Mouse (Mus musculus) right cerebral cortex, postnatal 4 days (tissue): ENCODE results near the gene Olfr286.
A peak's percentile ranks its signal among the peaks of the same experiment; 100 is the strongest.

Source experiments
- DNase-seq: peaks from one replicate; pipeline ENCODE4 v3.0.0-alpha.2; 2022

The Olfr286 gene

DNA sequence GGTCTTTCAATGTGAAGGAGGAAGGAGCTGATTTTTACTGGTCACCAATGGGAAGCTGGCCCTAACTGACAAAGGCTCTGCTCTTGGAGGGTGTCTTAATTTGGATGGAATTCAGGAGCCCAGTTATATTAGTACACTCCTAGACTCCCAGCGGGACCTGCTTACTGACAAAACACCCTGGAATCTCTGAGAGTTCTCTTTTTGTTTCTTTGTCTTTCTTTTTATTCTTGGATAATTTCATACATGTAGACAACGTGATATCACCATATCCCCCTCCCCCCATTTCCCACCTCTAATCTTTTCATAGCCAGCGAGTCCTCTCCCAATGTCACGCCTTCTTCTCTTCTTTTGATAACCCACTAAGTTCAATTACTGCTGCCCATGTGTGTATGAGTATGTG is at the start of gene Olfr286:
Olfr286 (minus strand) TSS at position 101 of the 400 bp plus-strand sequence.
- no peak for DNase-seq

- DNase-seq: no peak
Measured at GRCm38 (mm10) chr15:98257776-98258175, 23.5 kb upstream of the Olfr286 start.

DNA sequence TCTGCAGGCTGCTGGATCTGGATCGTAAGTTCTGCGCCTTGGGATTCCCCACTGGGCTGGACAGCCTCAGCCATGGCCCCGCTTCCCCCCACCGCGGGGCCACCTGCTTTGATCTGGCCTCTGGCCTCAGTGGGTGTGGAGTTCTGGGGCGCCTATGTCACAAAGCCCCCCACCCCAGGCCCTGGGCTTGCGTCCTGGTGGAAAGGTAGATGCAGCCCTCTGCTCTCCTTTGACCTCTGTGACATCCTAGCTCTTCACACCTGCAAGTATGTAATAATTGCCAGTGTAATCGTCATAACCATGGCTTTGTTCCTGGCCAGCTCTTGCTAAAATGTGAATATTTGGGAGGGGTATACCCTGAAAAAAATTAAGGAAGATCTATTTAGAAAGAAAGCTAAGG is 22.9 kb upstream of the Olfr286 start, which contains the start of gene H1fnt:
H1fnt (minus strand) TSS at position 101 of the 400 bp plus-strand sequence.
- no peak for DNase-seq

- no peak for DNase-seq
Measured at GRCm38 (mm10) chr15:98256271-98256670, 22.0 kb upstream of the Olfr286 start.

DNA sequence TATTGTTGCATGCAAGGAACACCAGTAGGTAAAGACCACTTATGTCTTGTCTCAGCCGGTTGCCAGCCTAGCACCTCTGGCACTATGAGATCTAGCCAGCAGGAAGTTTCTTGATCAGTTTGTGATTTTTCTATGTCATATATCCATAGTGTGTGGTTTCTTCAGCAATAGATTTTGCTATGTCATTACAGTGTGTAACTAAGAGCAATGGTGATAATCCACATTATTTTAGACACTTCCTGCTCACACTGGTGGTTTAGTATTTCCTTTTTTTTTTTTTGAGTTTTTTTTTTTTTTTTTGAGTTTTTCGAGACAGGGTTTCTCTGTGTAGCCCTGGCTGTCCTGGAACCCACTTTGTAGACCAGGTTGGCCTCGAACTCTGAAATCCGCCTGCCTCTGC is 1.2 kb upstream of the Olfr286 start:
- DNase-seq: no peak

DNA sequence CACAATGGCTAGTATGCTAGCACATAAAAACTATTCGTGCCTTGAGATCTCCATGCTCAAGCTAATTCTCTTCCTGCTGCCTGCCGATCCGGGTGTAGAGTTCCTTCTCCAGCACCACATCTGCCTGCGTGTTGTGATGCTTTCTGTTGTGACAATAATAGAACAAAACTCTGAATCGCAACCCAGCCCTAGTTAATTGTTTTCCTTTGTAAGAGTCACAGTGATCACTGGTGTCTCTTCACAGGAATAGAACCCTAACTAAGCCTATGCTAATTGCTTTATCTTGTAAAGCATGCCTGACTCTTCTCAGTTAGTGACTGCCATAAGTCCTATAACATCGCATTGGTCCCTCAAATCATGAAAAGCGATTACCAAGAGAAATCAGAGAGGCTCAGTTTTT is 8.2 kb downstream of the Olfr286 start:
- DNase-seq: no peak

DNA sequence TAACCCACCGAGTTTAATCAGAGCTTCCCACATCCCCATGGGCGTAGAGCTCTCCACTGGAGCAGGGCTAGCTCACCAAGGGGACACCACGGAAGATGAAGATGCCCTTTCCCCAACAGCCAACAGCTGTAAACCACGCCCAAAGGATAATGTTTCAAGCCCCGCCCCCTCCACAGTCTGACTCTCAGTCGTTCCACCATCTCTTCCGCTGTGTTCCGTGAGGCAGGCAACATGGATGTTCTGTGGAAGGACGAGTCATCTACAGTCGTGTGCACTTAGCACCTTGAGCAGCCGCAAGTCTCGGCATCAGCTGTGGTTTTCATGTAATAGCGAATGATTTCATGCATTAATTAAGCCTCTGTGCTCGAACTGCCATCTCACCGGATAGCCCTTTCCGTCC is 8.6 kb downstream of the Olfr286 start:
- DNase-seq: no peak

- no peak for DNase-seq
Measured at GRCm38 (mm10) chr15:98222377-98222776, 11.9 kb downstream of the Olfr286 start.

GRCm38 (mm10) chr15:98220877-98221276 is 13.4 kb downstream of the Olfr286 start, which contains the start of the genes Gm44579 and Olfr287:
TSS of gene Gm44579 (minus strand) at chr15:98220977.
TSS of gene Olfr287 (minus strand) at chr15:98221056.
- DNase-seq: no peak

DNA sequence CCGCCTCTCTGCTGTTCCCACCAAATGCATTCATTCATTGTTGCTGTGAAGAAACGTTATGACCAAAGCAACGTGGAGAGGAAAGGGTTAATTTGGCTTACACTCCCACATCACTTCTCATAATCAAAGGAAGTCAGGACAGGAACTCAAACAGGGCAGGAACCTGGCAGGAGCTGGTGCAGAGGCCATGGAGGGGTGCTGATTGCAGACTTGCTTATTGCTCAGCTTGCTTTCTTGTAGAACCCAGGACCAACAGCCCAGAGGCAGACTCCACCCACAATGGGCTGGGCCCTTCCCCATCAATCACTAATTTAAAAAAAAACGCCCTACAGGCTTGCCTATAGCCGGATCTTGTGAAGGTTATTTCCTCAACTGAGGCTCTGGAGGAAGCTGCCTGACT is 20.1 kb downstream of the Olfr286 start:
- no peak for DNase-seq

- DNase-seq: no peak
Measured at GRCm38 (mm10) chr15:98213336-98213870, 20.8 kb downstream of the Olfr286 start.

- DNase-seq: no peak
Measured at GRCm38 (mm10) chr15:98209676-98210075, 24.6 kb downstream of the Olfr286 start.

DNA sequence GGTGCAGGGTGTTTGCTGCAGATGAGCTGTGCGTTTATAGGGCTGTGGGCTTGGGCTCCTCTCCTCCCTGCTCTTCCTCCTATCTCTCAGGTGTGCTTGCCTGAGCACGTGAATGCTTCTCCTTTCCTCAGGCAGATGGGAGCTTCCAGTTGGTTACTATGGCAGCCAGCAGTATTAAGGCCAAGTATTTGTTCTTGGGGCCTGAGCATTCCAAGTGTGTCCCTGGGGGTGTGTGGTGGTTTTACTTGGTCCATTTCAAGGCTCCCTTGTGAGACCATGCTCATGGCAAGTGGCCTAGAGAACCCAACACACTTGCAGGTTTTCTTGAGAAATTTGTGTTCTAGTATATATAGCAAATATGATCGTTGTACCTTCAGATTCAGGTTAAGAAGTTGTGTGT is 38.8 kb downstream of the Olfr286 start, which contains the start of gene Olfr288:
Olfr288 (minus strand) TSS at position 101 of the 400 bp plus-strand sequence.
- DNase-seq: no peak

DNA sequence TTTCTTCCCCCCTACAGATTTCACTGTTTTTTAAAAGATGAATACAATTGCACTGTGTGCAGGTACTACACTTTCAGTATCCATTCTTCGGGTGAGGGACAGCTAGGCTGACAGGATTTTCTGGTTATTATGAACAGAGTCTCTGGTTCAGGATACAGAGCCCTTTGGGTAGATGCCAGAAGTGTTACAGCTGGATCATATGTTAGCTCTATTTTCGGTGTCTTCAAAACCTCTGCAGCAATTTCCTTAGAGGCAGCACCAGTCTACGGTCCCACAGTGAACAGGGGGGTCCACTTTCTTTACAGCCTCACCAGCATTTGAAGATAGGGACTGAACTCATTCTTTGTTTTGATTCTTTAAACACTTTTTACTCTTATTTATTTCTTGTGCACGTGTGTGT is 49.8 kb downstream of the Olfr286 start:
- DNase-seq: no peak

DNA sequence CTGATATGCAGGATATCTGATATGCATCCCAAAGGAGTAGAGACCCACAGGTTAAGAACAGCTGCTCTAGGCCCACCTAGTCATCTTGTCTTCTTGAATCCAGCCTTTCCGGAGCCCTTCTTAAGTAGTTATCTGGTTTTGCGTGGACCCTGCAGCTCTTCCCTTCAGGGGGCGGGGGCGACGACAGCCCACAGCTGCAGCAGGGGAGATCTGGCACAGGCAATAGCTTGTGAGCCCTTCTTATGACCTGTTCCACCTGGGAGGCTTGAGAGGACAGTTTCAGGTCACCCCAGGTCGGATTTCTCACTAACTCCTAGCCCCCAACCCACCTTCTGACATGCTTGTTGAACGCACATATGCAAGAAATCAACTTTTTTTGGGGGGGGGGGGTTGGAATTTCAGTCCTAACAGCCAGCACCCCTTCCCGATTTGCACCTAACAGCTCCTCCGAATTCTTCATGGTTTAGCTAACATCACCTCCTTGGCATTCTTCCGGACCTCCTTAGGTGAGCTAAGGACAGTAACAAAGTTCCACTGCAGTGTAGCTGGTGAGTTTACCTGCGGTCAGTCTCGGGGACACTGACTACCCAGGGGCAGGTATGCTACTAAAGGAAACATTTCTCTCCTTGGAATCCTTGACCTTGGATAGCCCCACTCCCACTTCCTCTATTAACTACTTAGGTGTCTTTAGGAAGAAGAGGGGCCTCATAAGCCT is 52.2 kb downstream of the Olfr286 start:
- no peak for DNase-seq

DNA sequence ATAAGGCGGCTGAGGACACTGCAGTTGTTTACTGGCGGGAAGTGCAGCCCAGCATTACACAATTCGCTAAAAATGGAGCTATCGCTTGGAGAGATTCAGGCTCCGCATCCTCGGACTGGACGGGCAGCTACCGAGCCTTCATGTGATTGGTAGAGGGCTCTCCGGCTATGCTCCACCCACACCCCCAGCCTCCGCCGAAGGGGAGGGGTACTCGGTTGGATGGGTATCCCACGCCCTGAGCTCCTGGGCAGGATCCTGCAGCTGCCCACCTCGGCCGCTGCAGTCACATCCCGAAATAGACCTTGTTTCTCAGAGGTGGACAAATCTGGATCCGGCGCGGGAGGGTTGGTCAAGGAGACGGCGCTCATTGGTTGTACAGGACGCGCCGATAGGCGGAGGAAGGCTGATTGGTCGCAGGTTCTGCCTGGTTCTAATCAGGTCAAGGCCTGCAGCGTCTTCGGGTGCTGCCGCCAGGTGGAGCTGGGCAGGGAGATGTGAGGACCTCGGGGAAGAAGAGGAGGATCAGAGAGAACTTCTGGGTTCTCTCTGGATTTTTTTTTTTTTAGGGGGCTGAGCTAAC is 53.0 kb downstream of the Olfr286 start:
- peak; percentile 80 for DNase-seq

DNA sequence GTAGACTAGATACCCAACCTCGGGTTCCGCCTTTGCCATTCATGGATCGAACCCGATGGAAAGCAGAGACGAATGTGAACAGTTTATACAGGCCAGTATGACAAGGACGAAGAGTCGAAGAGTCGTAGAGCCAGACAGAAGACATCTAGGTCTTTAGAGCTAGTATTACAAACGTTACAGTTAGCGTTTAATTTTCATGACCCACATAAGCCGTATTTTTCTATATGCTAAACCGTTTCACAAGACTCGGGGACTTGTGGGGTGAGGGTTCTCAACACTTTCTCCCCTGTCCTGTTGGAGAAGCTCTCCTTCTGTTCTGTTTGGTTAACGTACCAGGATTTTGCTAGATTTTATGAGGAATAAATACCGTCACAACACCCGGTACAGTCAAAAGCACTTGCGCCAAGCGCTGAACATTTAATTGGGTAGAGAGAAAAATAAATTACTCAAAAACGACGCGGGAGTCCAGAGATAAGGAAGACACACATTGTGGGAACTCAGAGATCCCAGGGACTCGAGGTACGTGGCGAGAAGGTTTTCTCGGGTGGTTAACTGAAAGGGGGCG is 53.6 kb downstream of the Olfr286 start:
- DNase-seq: no peak

DNA sequence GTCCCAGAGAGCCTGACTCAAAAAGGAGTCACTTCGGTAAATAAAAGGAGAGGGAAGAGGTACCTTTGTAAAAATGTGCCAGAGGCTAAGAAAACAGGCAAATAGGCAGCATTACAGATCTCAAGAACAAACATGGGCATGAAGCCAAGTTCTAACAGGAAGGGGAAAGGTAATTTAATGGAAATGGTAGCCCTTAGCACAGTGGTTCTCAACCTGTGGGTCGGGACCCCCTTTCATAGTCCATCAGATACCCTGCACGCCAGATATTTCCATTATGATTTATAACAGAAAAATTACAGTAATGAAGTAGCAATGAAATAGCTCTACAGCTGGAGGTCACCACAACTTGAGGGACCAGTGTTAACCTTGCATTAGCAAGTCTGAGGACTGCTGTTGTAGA is 56.9 kb downstream of the Olfr286 start:
- no peak for DNase-seq
